Mouse (Mus musculus) liver, embryonic 16.5 days (tissue): ENCODE results near the gene Mrpl20. TPM values are rescaled to one million over a fixed set of nuclear protein-coding genes. Genes with fewer than 3 reads are reported as not detected.
"Not testable (repeated sequence)": the region's sequence is repeated elsewhere in the genome, so short reads cannot be mapped to it uniquely, and the experiment has no call there.

Source experiments
- ATAC-seq: fragments of 200-750 bp; cut with Nextera tagmentation; 2 replicates; pipeline ENCODE4 v1.8.0; 2017; ENCODE audit warnings: low read depth, mild to moderate bottlenecking, moderate number of reproducible peaks, moderate library complexity
- H3K27ac ChIP-seq: fragments of 300-500 bp; sonication (generic); 2 replicates; pipeline ENCODE4 v1.5.1; 2014; ENCODE audit warnings: mild to moderate bottlenecking, low read length
- H3K27me3 ChIP-seq: fragments of 300-500 bp; sonication (generic); 2 replicates; pipeline ENCODE4 v1.6.1; 2014; ENCODE audit warnings: low read depth, low read length, mixed read lengths; ENCODE audit not compliant: control insufficient read depth, insufficient read depth
- H3K36me3 ChIP-seq: fragments of 300-500 bp; sonication (generic); 2 replicates; pipeline ENCODE4 v1.6.1; 2014; ENCODE audit warnings: mild to moderate bottlenecking; ENCODE audit not compliant: control insufficient read depth, insufficient read depth
- H3K4me1 ChIP-seq: fragments of 300-500 bp; sonication (generic); 2 replicates; pipeline ENCODE4 v1.6.1; 2014; ENCODE audit warnings: low read depth, low read length, mixed read lengths; ENCODE audit not compliant: control insufficient read depth
- H3K4me2 ChIP-seq: fragments of 300-500 bp; sonication (generic); 2 replicates; pipeline ENCODE4 v1.6.1; 2014; ENCODE audit warnings: low read depth, low read length, mixed read lengths
- H3K4me3 ChIP-seq: fragments of 300-500 bp; sonication (generic); 2 replicates; pipeline ENCODE4 v1.5.1; 2014; ENCODE audit warnings: low read depth, mild to moderate bottlenecking, low read length
- H3K9ac ChIP-seq: fragments of 300-500 bp; sonication (generic); 2 replicates; pipeline ENCODE4 v1.6.1; 2014; ENCODE audit warnings: low read depth, low read length
- H3K9me3 ChIP-seq: fragments of 300-500 bp; sonication (generic); replicated peaks from 2 replicates; pipeline ENCODE4 v1.6.1; 2016; ENCODE audit warnings: low read length; ENCODE audit not compliant: control insufficient read depth
- whole genome bisulfite sequencing: fragments of 180-500 bp; shearing (Covaris S2); extraction: QIAGEN DNeasy Blood & Tissue Kit; methylation state at CpG from one replicate; pipeline ENCODE4 v1.1.7; 2014; ENCODE audit not compliant: insufficient replicate concordance; 5-methylcytosine and 5-hydroxymethylcytosine counted together
- polyA plus RNA-seq: library from polyadenylated mRNA; unstranded; fragments of >200 nt; fragmentation: Nextera tagmentation; extraction: Ambion mirVana; gene quantifications from 2 replicates; pipeline ENCODE4 v1.2.1, GENCODE M21; 2015

Gene Mrpl20
- polyA plus RNA-seq, 1 experiment from 2014 or later: 115 TPM

- ATAC-seq: no peak
- H3K9me3 ChIP-seq: no peaks in the 10 kb centered on the region
- H3K36me3 ChIP-seq: no peaks in the 10 kb centered on the region
- H3K27ac ChIP-seq: no peak overlapping the region
- H3K4me1 ChIP-seq: peaks cover 18% of the 10 kb centered on the region
- no peak overlapping the region for H3K4me3 ChIP-seq
- no peak overlapping the region for H3K9ac ChIP-seq
- 54% methylated on average over 2 of the region's 2 CpGs for WGBS
- H3K4me2 ChIP-seq: no peak overlapping the region
- H3K27me3 ChIP-seq: peaks cover 38% of the 10 kb centered on the region
Observed at GRCm38 (mm10) chr4:155777816-155778215, 24.9 kb upstream of the Mrpl20 start.

DNA sequence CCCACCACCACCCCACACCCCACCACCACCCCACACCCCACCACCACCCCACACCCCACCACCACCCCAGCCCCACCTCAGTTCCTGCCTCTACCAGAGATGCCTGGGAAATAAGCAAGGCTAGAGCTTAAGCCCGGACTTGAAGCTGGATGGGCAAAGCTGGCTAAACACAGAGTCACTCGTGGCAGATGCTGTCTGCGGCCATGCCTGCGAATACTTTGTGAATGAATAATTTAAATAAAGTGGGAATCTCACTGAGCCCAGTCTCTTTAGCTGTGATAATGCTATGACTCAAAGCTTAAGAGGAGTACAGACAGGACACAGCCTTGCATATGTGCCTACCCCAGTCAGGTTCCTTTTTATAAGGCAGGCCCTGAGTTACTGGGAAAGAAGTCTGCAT lies 23.2 kb upstream of the Mrpl20 start:
- WGBS: 79% methylated on average over 4 of the region's 4 CpGs
- H3K36me3 ChIP-seq: no peaks in the 10 kb centered on the region
- ATAC-seq: no peak
- H3K4me2 ChIP-seq: no peak overlapping the region
- no peaks in the 10 kb centered on the region for H3K9me3 ChIP-seq
- H3K27ac ChIP-seq: no peak overlapping the region
- no peak overlapping the region for H3K9ac ChIP-seq
- no peak overlapping the region for H3K4me3 ChIP-seq
- peaks cover 15% of the 10 kb centered on the region for H3K4me1 ChIP-seq
- H3K27me3 ChIP-seq: peaks cover 26% of the 10 kb centered on the region

GRCm38 (mm10) chr4:155780895-155781294 lies 21.8 kb upstream of the Mrpl20 start:
- no peak for ATAC-seq
- Histone ChIP-seq H3K9ac (no peak overlapping the region), H3K27ac (no peak overlapping the region), H3K36me3 (no peaks in the 10 kb centered on the region), H3K9me3 (no peaks in the 10 kb centered on the region), H3K27me3 (peaks cover 13% of the 10 kb centered on the region), H3K4me1 (peaks cover 12% of the 10 kb centered on the region), H3K4me2 (no peak overlapping the region), H3K4me3 (no peak overlapping the region)
- 31% methylated on average over 6 of the region's 6 CpGs for WGBS

DNA sequence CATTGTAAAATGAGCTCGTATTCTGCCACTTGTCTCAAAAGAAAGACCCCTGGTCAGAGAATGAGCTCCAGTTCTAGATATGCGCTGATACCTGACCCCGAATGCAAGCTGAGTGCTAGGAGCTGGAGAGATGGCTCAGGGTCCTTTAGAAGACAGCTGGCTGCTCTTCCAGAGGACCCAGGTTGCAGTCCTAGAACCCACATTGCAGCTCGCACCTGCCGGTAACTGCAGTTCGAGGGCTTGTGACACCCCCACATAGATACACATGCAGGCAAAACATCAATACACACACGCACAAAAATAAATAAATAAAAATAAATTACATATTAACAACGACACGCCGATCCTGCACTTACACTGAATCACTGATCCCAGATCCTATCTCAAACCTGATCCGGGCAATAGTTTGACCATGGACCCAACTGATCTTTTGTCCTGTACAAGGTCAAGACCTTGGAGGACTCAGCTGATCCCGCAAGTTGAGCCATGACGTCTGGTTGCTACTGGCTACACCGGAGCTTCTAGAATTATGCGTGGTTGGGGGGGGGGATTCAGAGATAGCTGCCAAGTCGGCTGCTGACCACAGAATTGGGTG lies 19.1 kb upstream of the Mrpl20 start:
- Histone ChIP-seq H3K27ac (no peak overlapping the region), H3K9ac (peak overlapping the region; percentile 69), H3K36me3 (no peaks in the 10 kb centered on the region), H3K4me2 (peak overlapping the region; percentile 93), H3K4me1 (peaks cover 8% of the 10 kb centered on the region), H3K9me3 (no peaks in the 10 kb centered on the region), H3K4me3 (peak overlapping the region; percentile 68), H3K27me3 (peaks cover 6% of the 10 kb centered on the region)
- 39% methylated on average over 16 of the region's 16 CpGs for WGBS
- peak; percentile 10; the same call in 1 of the 2 replicates for ATAC-seq

DNA sequence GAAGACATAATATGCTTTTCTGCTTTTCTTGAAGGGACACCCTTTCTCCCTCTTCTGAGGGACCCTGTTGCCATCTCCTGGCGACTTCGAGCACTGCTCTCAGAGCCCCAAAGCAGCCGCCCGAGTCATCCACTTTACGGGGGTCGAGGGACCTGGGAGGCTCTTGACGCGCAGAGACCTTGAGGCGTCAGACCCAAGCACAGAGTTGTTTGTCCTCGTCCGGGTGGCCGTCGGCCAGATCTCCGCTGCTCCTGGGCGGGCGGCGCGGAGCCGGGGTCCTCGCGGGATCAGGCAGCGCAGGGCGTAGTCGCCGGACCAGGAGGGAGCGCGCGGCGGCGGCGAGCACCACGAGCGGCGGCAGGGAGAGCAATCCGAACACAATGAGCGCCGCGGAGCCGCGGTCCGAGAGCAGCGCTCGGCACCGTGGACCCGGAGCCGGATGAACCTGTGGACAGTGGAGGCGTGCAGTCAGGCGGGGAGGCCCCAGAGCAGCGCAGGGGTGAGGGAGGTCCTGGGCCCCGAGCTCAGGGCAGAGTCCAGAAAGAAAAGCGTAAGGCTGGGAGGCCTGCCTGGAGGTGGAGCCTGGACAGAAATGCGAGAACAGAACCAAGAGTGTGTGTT lies 18.5 kb upstream of the Mrpl20 start:
- Histone ChIP-seq H3K27ac (peak overlapping the region; percentile 62), H3K36me3 (no peaks in the 10 kb centered on the region), H3K9ac (peak overlapping the region; percentile 69), H3K27me3 (peaks cover 4% of the 10 kb centered on the region; the same call in 1 of the 2 replicates), H3K4me1 (peaks cover 9% of the 10 kb centered on the region), H3K4me2 (peak overlapping the region; percentile 93), H3K9me3 (no peaks in the 10 kb centered on the region), H3K4me3 (peak overlapping the region; percentile 68)
- WGBS: 0% methylated on average over 52 of the region's 52 CpGs
- ATAC-seq: peak; percentile 74

GRCm38 (mm10) chr4:155785246-155785645 lies 17.4 kb upstream of the Mrpl20 start:
- no peak for ATAC-seq
- peaks cover 9% of the 10 kb centered on the region for H3K4me1 ChIP-seq
- H3K4me3 ChIP-seq: no peak overlapping the region
- no peak overlapping the region for H3K9ac ChIP-seq
- WGBS: 73% methylated on average over 10 of the region's 10 CpGs
- peaks cover 4% of the 10 kb centered on the region; the same call in 1 of the 2 replicates for H3K27me3 ChIP-seq
- H3K36me3 ChIP-seq: no peaks in the 10 kb centered on the region
- H3K27ac ChIP-seq: no peak overlapping the region
- H3K9me3 ChIP-seq: no peaks in the 10 kb centered on the region
- H3K4me2 ChIP-seq: no peak overlapping the region

- no peak within 1 kb of the TSS for H3K9ac ChIP-seq
Observed at GRCm38 (mm10) chr4:155785819-155786218, 16.9 kb upstream of the Mrpl20 start, which contains the start of gene Tmem88b. TSS of gene Tmem88b (minus strand) at chr4:155785874.

GRCm38 (mm10) chr4:155788300-155788699 lies 14.4 kb upstream of the Mrpl20 start:
- Histone ChIP-seq H3K4me2 (no peak overlapping the region), H3K27ac (no peak overlapping the region), H3K36me3 (no peaks in the 10 kb centered on the region), H3K4me3 (no peak overlapping the region), H3K9me3 (no peaks in the 10 kb centered on the region), H3K4me1 (peaks cover 9% of the 10 kb centered on the region), H3K27me3 (peaks cover 3% of the 10 kb centered on the region), H3K9ac (no peak overlapping the region)
- ATAC-seq: peak; percentile 54
- 40% methylated on average over 3 of the region's 3 CpGs for WGBS

More at GRCm38 (mm10) chr4:155785819-155786218, 16.9 kb upstream of the Mrpl20 start, which contains the start of gene Tmem88b:
- H3K4me3 ChIP-seq: no peak within 1 kb of the TSS; the same call in 1 of the 2 replicates
- H3K4me2 ChIP-seq: peak within 1 kb of the TSS; percentile 93; the same call in 1 of the 2 replicates
- WGBS: 52% methylated on average over 5 of the region's 5 CpGs
- H3K9me3 ChIP-seq: no peaks in the 10 kb centered on the region
- no peak within 1 kb of the TSS for H3K27ac ChIP-seq
- peaks cover 4% of the 10 kb centered on the region; the same call in 1 of the 2 replicates for H3K27me3 ChIP-seq
- ATAC-seq: no peak
- peaks cover 9% of the 10 kb centered on the region for H3K4me1 ChIP-seq
- H3K36me3 ChIP-seq: no peaks in the 10 kb centered on the region

DNA sequence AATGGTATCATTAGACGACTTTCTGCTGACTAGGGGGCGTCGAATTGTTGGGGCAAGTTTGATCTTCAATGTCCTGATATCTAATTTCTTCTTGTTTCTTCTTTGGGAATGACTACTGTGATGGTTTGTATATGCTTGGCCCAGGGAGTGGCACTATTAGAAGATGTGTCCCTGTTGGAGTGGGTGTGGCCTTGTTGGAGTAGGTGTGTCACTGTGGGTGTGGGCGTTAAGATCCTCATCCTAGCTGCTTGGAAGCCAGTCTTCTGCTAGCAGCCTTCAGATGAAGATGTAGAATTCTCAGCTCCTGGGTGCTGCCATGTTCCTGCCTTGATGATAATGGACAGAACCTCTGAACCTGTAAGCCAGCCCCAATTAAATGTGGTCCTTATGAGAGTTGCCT lies 13.8 kb upstream of the Mrpl20 start:
- H3K9ac ChIP-seq, H3K4me1 ChIP-seq, H3K4me3 ChIP-seq, H3K27me3 ChIP-seq, H3K9me3 ChIP-seq, H3K27ac ChIP-seq, H3K4me2 ChIP-seq, H3K36me3 ChIP-seq: not testable (repeated sequence)
- peak; percentile 35 for ATAC-seq
- WGBS: 64% methylated on average over 4 of the region's 4 CpGs
